ENCODE assay signal across 8 mouse cellular contexts in the genomic region with DNA sequence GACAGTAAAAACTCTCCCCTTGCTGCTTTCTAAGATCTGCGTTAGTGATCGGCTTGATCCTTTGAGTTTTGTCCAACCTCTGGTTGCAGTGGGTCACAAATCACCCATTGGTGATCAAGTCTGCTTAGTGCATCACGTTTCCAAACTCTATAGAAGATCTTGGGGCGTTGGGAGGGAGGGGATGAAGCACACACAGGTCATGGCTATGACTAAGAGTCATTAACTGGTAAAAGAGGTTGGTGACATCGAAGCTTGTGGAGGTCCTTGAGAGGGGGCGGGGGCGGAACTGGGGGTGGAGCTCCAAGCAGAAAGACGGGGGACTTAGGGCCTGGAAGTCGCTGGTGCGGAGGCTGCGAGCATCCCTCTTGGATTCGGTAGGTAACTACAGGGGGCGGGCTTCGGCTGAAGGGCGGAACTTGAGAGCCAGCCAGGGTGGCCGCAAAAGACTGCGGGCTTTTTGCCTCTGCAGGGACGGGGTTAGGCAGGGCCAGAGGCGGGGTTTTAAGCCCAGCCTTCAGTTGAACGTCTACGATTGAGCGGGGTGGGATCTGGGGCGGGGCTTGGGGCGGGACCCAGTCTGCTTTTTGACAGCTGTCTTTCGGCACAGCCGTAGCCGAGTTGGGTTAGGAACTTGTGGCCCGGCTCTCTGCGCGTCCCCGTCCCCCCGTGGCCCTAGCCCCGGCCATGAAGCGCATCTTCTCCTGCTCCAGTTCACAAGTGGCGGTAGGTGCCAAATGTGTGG. TPM values are rescaled to one million over a fixed set of nuclear protein-coding genes. Genes with fewer than 3 reads are reported as not detected.
DNase-seq lines count a peak whose midpoint lies in the region; ATAC-seq lines count a peak whose summit lies in the region.

A gene (plus strand): TSS at position 405 of the 742 bp plus-strand sequence.

- WGBS in hindbrain, embryonic 14.5 days: 5% methylated on average over 35 of the region's 35 CpGs

- peak; percentile 89 for DNase-seq in T-cell, adult 2 months (ENCODE audit: low spot score)
- peak; percentile 79 to 87 for DNase-seq in cerebellum, postnatal 25 days
- DNase-seq in frontal cortex, postnatal 25 days (ENCODE audit: low spot score in 2 of 2): peak; percentile 29 to 34
- peak; percentile 67 for DNase-seq in hindbrain, embryonic 14.5 days (ENCODE audit: low spot score)
- DNase-seq in layer of hippocampus, postnatal 25 days (ENCODE audit: extremely low spot score in 1 of 2, low spot score in 1 of 2): peak; percentile 40 to 47
- DNase-seq in lung, postnatal 14 days: peak; percentile 79
- DNase-seq in retina, embryonic 14.5 days (ENCODE audit: low spot score): peak; percentile 63
- DNase-seq in thymus, postnatal 36 days: peak; percentile 73 to 82

- peak within 1 kb of the TSS; percentile 36; the same call in 1 of the 2 replicates for H3K9ac ChIP-seq in hindbrain, embryonic 14.5 days

- H3K4me1 ChIP-seq in hindbrain, embryonic 14.5 days (replicated peaks; ENCODE audit: control insufficient read depth, insufficient read depth, low read length): no peaks in the 10 kb centered on the region; the same call in 1 of the 2 replicates

- no peaks in the 10 kb centered on the region for H3K36me3 ChIP-seq in hindbrain, embryonic 14.5 days (replicated peaks; ENCODE audit: control insufficient read depth, insufficient read depth)

- no peaks in the 10 kb centered on the region for H3K9me3 ChIP-seq in hindbrain, embryonic 14.5 days (ENCODE audit: control insufficient read depth, low read length)

- peak within 1 kb of the TSS; percentile 59 for H3K4me2 ChIP-seq in hindbrain, embryonic 14.5 days (replicated peaks)

- peak within 1 kb of the TSS; percentile 39 for H3K4me3 ChIP-seq in hindbrain, embryonic 14.5 days (replicated peaks; ENCODE audit: low read length)

- H3K27ac ChIP-seq in hindbrain, embryonic 14.5 days: no peak within 1 kb of the TSS

- ATAC-seq in hindbrain, embryonic 14.5 days (ENCODE audit: low FRiP score): peak; percentile 94

- H3K27me3 ChIP-seq in hindbrain, embryonic 14.5 days (ENCODE audit: control insufficient read depth, insufficient read depth, low read length): peaks cover 9% of the 10 kb centered on the region; the same call in 1 of the 2 replicates

RNA-seq across cellular contexts. Expression of the gene that starts here (rescaled TPM):
- polyA plus RNA-seq in hindbrain, embryonic 14.5 days (2014; fragmentation: Nextera tagmentation; extraction: Ambion mirVana): 1.7 and 1.8 TPM in 2 replicates
- 1 to 10 TPM; 5.3 to 6.2 TPM for total RNA-seq in layer of hippocampus, postnatal 25 days (2021)

Comparison
In these comparisons a context has a peak if more than half of its experiments do, and no peak if none do; other contexts are left out.
1. DNase-seq: peak in every context shown above with its lines; median percentile 89 in T-cell, adult 2 months; 83 in cerebellum, postnatal 25 days; 79 in lung, postnatal 14 days; 78 in thymus, postnatal 36 days; 67 in hindbrain, embryonic 14.5 days; 63 in retina, embryonic 14.5 days; 44 in layer of hippocampus, postnatal 25 days; 32 in frontal cortex, postnatal 25 days.